Mouse (Mus musculus) mouse embryonic stem cell (cell line): ENCODE measurements around the gene 2310030G06Rik.

ENCODE experiments used
- in situ Hi-C, 2 experiments: fragments of 300-500 bp; cut with MboI; formaldehyde crosslinking; loops; 1 replicate in 1 of 2; 3 replicates in 1 of 2; pipeline ENCODE4 v1.14.3; 2019 to 2020; ENCODE audit warnings: low sequenced_read_pairs in 2 of 2, low pct_unique_long_range_greater_than_20kb in 1 of 2, mixed read lengths in 1 of 2; ENCODE audit not compliant: unreplicated experiment in 1 of 2

The 2310030G06Rik gene

GRCm38 (mm10) chr9:50718878-50719277 lies 27.5 kb downstream of the 2310030G06Rik start:
- in situ Hi-C loops, result no loop called here

GRCm38 (mm10) chr9:50714188-50714587 lies 32.1 kb downstream of the 2310030G06Rik start:
- in situ Hi-C loops, result no loop called here

- in situ Hi-C loops, result no loop called here
These were observed 35.0 kb downstream of the 2310030G06Rik start for GRCm38 (mm10) chr9:50711337-50711736.

- in situ Hi-C loops, result no loop called here
These were observed 37.2 kb downstream of the 2310030G06Rik start for GRCm38 (mm10) chr9:50709108-50709507.

GRCm38 (mm10) chr9:50704907-50705306 lies 41.4 kb downstream of the 2310030G06Rik start:
- in situ Hi-C loops, result no loop called here

GRCm38 (mm10) chr9:50700921-50701691 lies 45.2 kb downstream of the 2310030G06Rik start:
- in situ Hi-C loops, result no loop called here

- in situ Hi-C loops, result no loop called here
These were observed 47.6 kb downstream of the 2310030G06Rik start for GRCm38 (mm10) chr9:50698418-50699409.

- in situ Hi-C loops, result no loop called here
These were observed 48.7 kb downstream of the 2310030G06Rik start for GRCm38 (mm10) chr9:50697706-50698041.

GRCm38 (mm10) chr9:50696851-50697705 lies 49.3 kb downstream of the 2310030G06Rik start:
- in situ Hi-C loops, result no loop called here

- in situ Hi-C loops, result no loop called here
These were observed 51.2 kb downstream of the 2310030G06Rik start for GRCm38 (mm10) chr9:50695153-50695552.

GRCm38 (mm10) chr9:50693631-50694030 lies 52.7 kb downstream of the 2310030G06Rik start:
- in situ Hi-C loops, result no loop called here

- in situ Hi-C loops, result no loop called here
These were observed 53.4 kb downstream of the 2310030G06Rik start for GRCm38 (mm10) chr9:50692626-50693580.
